Mouse (Mus musculus): ENCODE results near the gene Trmt5. TPM values are rescaled to one million over a fixed set of nuclear protein-coding genes. Genes with fewer than 3 reads are reported as not detected.

The Trmt5 gene
- 1 to 10 TPM; 1.1 to 4.4 TPM for polyA plus RNA-seq (2012; fragmentation: generic; extraction: Trizol)

GRCm38 (mm10) chr12:73286287-73287092 is at the start of gene Trmt5, which contains the start of gene Slc38a6:
Gene Trmt5 (minus strand): TSS chr12:73286710.
Gene Slc38a6 (plus strand): TSS chr12:73286779.

Other genes starting within 250 kb of the Trmt5 start
- 10 to 100 TPM; 13.1 to 61.1 TPM for gene Six1, start 232.8 kb downstream of the Trmt5 start, polyA plus RNA-seq (2012; fragmentation: generic; extraction: Trizol)
- 1 to 10 TPM in 1 of 2 experiments, under 1 TPM in 1; 0.32 to 2.1 TPM for gene Six4, start 173.3 kb downstream of the Trmt5 start, polyA plus RNA-seq (2012; fragmentation: generic; extraction: Trizol)
- gene Mnat1, start 163.0 kb downstream of the Trmt5 start, polyA plus RNA-seq (2012; fragmentation: generic; extraction: Trizol): 10 to 100 TPM in 1 of 2 experiments, 1 to 10 TPM in 1; 4.9 to 26.6 TPM
- gene Slc38a6, start 69 bp upstream of the Trmt5 start, polyA plus RNA-seq (2012; fragmentation: generic; extraction: Trizol): 1 to 10 TPM in 1 of 2 experiments, under 1 TPM in 1; 0.49 to 4.6 TPM

All from C3H10T1/2 (cell line).